Mouse (Mus musculus): ENCODE results near the gene Cela3b. TPM values are rescaled to one million over a fixed set of nuclear protein-coding genes. Genes with fewer than 3 reads are reported as not detected.
A peak's percentile ranks its signal among the peaks of the same experiment; 100 is the strongest.

Gene Cela3b
- total and polyA plus RNA-seq, 2 experiments from 2014 or later = not detected

- H3K4me1 ChIP-seq (ENCODE audit: insufficient read depth, low read length) = no peaks in the 10 kb centered on the region
- peak overlapping the region; percentile 83 for H3K4me2 ChIP-seq (ENCODE audit: low read depth, low read length, poor library complexity, severe bottlenecking)
- no peak for ATAC-seq (ENCODE audit: low FRiP score)
- DNase-seq (ENCODE audit: low spot score) = no peak
- no peaks in the 10 kb centered on the region for H3K27me3 ChIP-seq (ENCODE audit: insufficient read depth, low read length)
- under 1% methylated on average over 20 of the region's 20 CpGs for WGBS
- H3K4me3 ChIP-seq (ENCODE audit: low read depth, low read length) = peak overlapping the region; percentile 89
- H3K36me3 ChIP-seq (ENCODE audit: insufficient read depth, low read length) = no peaks in the 10 kb centered on the region
- no peak for TF ChIP-seq CTCF (IDR thresholded peaks at IDR 0.05)
- H3K9ac ChIP-seq (replicated peaks; ENCODE audit: low read length, poor library complexity, severe bottlenecking) = peak overlapping the region; percentile 70
- H3K27ac ChIP-seq (ENCODE audit: low read depth, low read length) = peak overlapping the region; percentile 86
- no peaks in the 10 kb centered on the region for H3K9me3 ChIP-seq (ENCODE audit: low read length)
Measured at GRCm38 (mm10) chr4:137387482-137388058, 42.8 kb downstream of the Cela3b start.

GRCm38 (mm10) chr4:137380702-137381605 is 49.4 kb downstream of the Cela3b start:
- WGBS = 42% methylated on average over 14 of the region's 16 CpGs

GRCm38 (mm10) chr4:137379713-137380255 is 50.6 kb downstream of the Cela3b start:
- TF ChIP-seq CTCF (IDR thresholded peaks at IDR 0.05) = no peak
- no peak overlapping the region for H3K27ac ChIP-seq (ENCODE audit: low read depth, low read length)
- DNase-seq (ENCODE audit: low spot score) (no peak), ATAC-seq (ENCODE audit: low FRiP score) (no peak)
- H3K27me3 ChIP-seq (ENCODE audit: insufficient read depth, low read length) = no peaks in the 10 kb centered on the region
- 88% methylated on average over 10 of the region's 10 CpGs for whole genome bisulfite sequencing
- H3K36me3 ChIP-seq (ENCODE audit: insufficient read depth, low read length) = no peaks in the 10 kb centered on the region
- H3K4me1 ChIP-seq (ENCODE audit: insufficient read depth, low read length) = no peaks in the 10 kb centered on the region
- H3K9ac ChIP-seq (replicated peaks; ENCODE audit: low read length, poor library complexity, severe bottlenecking) = no peak overlapping the region
- no peaks in the 10 kb centered on the region for H3K9me3 ChIP-seq (ENCODE audit: low read length)
- no peak overlapping the region for H3K4me3 ChIP-seq (ENCODE audit: low read depth, low read length)
- no peak overlapping the region for H3K4me2 ChIP-seq (ENCODE audit: low read depth, low read length, poor library complexity, severe bottlenecking)

More at GRCm38 (mm10) chr4:137380702-137381605, 49.4 kb downstream of the Cela3b start:
- DNase-seq (ENCODE audit: low spot score) (no peak), ATAC-seq (ENCODE audit: low FRiP score) (no peak)
- no peak overlapping the region for H3K4me2 ChIP-seq (ENCODE audit: low read depth, low read length, poor library complexity, severe bottlenecking)
- H3K9ac ChIP-seq (replicated peaks; ENCODE audit: low read length, poor library complexity, severe bottlenecking) = no peak overlapping the region
- H3K4me1 ChIP-seq (ENCODE audit: insufficient read depth, low read length) = no peaks in the 10 kb centered on the region
- no peak overlapping the region for H3K4me3 ChIP-seq (ENCODE audit: low read depth, low read length)
- TF ChIP-seq CTCF (IDR thresholded peaks at IDR 0.05) = no peak
- no peaks in the 10 kb centered on the region for H3K36me3 ChIP-seq (ENCODE audit: insufficient read depth, low read length)
- no peaks in the 10 kb centered on the region for H3K27me3 ChIP-seq (ENCODE audit: insufficient read depth, low read length)
- H3K27ac ChIP-seq (ENCODE audit: low read depth, low read length) = no peak overlapping the region
- no peaks in the 10 kb centered on the region for H3K9me3 ChIP-seq (ENCODE audit: low read length)

GRCm38 (mm10) chr4:137379085-137379484 is 51.3 kb downstream of the Cela3b start:
- Histone ChIP-seq H3K4me3 (ENCODE audit: low read depth, low read length) (no peak overlapping the region), H3K27ac (ENCODE audit: low read depth, low read length) (no peak overlapping the region), H3K9ac (replicated peaks; ENCODE audit: low read length, poor library complexity, severe bottlenecking) (no peak overlapping the region), H3K4me1 (ENCODE audit: insufficient read depth, low read length) (no peaks in the 10 kb centered on the region), H3K4me2 (ENCODE audit: low read depth, low read length, poor library complexity, severe bottlenecking) (no peak overlapping the region), H3K9me3 (ENCODE audit: low read length) (no peaks in the 10 kb centered on the region), H3K27me3 (ENCODE audit: insufficient read depth, low read length) (no peaks in the 10 kb centered on the region), H3K36me3 (ENCODE audit: insufficient read depth, low read length) (no peaks in the 10 kb centered on the region)
- no peak for TF ChIP-seq CTCF (IDR thresholded peaks at IDR 0.05)
- ATAC-seq (ENCODE audit: low FRiP score) (no peak), DNase-seq (ENCODE audit: low spot score) (no peak)
- 83% methylated on average over 3 of the region's 3 CpGs for whole genome bisulfite sequencing

GRCm38 (mm10) chr4:137377526-137378304 is 52.6 kb downstream of the Cela3b start:
- Histone ChIP-seq H3K4me3 (ENCODE audit: low read depth, low read length) (no peak overlapping the region), H3K4me2 (ENCODE audit: low read depth, low read length, poor library complexity, severe bottlenecking) (no peak overlapping the region), H3K9ac (replicated peaks; ENCODE audit: low read length, poor library complexity, severe bottlenecking) (no peak overlapping the region), H3K9me3 (ENCODE audit: low read length) (no peaks in the 10 kb centered on the region), H3K36me3 (ENCODE audit: insufficient read depth, low read length) (no peaks in the 10 kb centered on the region), H3K4me1 (ENCODE audit: insufficient read depth, low read length) (no peaks in the 10 kb centered on the region), H3K27me3 (ENCODE audit: insufficient read depth, low read length) (no peaks in the 10 kb centered on the region), H3K27ac (ENCODE audit: low read depth, low read length) (no peak overlapping the region)
- no peak for DNase-seq (ENCODE audit: low spot score)
- TF ChIP-seq CTCF (IDR thresholded peaks at IDR 0.05) = no peak
- 83% methylated on average over 4 of the region's 4 CpGs for whole genome bisulfite sequencing
- no peak for ATAC-seq (ENCODE audit: low FRiP score)

All from midbrain, postnatal 0 days (tissue).